Mouse (Mus musculus): Measurements from ENCODE around the gene Elf5. TPM values are rescaled to one million over a fixed set of nuclear protein-coding genes. Genes with fewer than 3 reads are reported as not detected.

Elf5 gene
- polyA plus RNA-seq, 1 experiment from 2014 or later, result 0.23 TPM

- no peak for DNase-seq (ENCODE audit: low spot score)
These were observed 21.3 kb downstream of the Elf5 start for GRCm38 (mm10) chr2:103432695-103433275.

GRCm38 (mm10) chr2:103435110-103435509, 23.6 kb downstream of the Elf5 start:
- no peak for DNase-seq (ENCODE audit: low spot score)

GRCm38 (mm10) chr2:103436534-103436933, 25.0 kb downstream of the Elf5 start:
- no peak for DNase-seq (ENCODE audit: low spot score)

- DNase-seq (ENCODE audit: low spot score), result no peak
These were observed 27.7 kb downstream of the Elf5 start for GRCm38 (mm10) chr2:103439071-103439622.

GRCm38 (mm10) chr2:103439710-103440109, 28.2 kb downstream of the Elf5 start:
- peak; percentile 78 for DNase-seq (ENCODE audit: low spot score)

- DNase-seq (ENCODE audit: low spot score), result peak; percentile 71
These were observed 34.3 kb downstream of the Elf5 start for GRCm38 (mm10) chr2:103445776-103446175.

- no peak for DNase-seq (ENCODE audit: low spot score)
These were observed 34.8 kb downstream of the Elf5 start for GRCm38 (mm10) chr2:103446326-103446725.

- no peak for DNase-seq (ENCODE audit: low spot score)
These were observed 37.6 kb downstream of the Elf5 start for GRCm38 (mm10) chr2:103448947-103449560.

- no peak for DNase-seq (ENCODE audit: low spot score)
These were observed 38.3 kb downstream of the Elf5 start for GRCm38 (mm10) chr2:103449813-103450212.

GRCm38 (mm10) chr2:103450267-103450666, 38.8 kb downstream of the Elf5 start:
- DNase-seq (ENCODE audit: low spot score), result no peak

- no peak for DNase-seq (ENCODE audit: low spot score)
These were observed 41.1 kb downstream of the Elf5 start for GRCm38 (mm10) chr2:103452550-103452949.

- DNase-seq (ENCODE audit: low spot score), result no peak
These were observed 44.3 kb downstream of the Elf5 start for GRCm38 (mm10) chr2:103455748-103456147.

GRCm38 (mm10) chr2:103456646-103457045, 45.2 kb downstream of the Elf5 start:
- DNase-seq (ENCODE audit: low spot score), result peak; percentile 86

GRCm38 (mm10) chr2:103457048-103457447, 45.6 kb downstream of the Elf5 start:
- no peak for DNase-seq (ENCODE audit: low spot score)

- no peak for DNase-seq (ENCODE audit: low spot score)
These were observed 46.1 kb downstream of the Elf5 start for GRCm38 (mm10) chr2:103457628-103458027.

- no peak for DNase-seq (ENCODE audit: low spot score)
These were observed 47.6 kb downstream of the Elf5 start for GRCm38 (mm10) chr2:103459069-103459468.

- DNase-seq (ENCODE audit: low spot score), result peak; percentile 19
These were observed 49.7 kb downstream of the Elf5 start for GRCm38 (mm10) chr2:103461210-103461609.

GRCm38 (mm10) chr2:103461743-103462142, 50.3 kb downstream of the Elf5 start:
- DNase-seq (ENCODE audit: low spot score), result peak; percentile 54

GRCm38 (mm10) chr2:103462746-103463145, 51.3 kb downstream of the Elf5 start:
- no peak for DNase-seq (ENCODE audit: low spot score)

- no peak for DNase-seq (ENCODE audit: low spot score)
These were observed 53.0 kb downstream of the Elf5 start for GRCm38 (mm10) chr2:103464524-103464923.

GRCm38 (mm10) chr2:103465429-103465828, 53.9 kb downstream of the Elf5 start:
- DNase-seq (ENCODE audit: low spot score), result no peak

- DNase-seq (ENCODE audit: low spot score), result no peak
These were observed 54.8 kb downstream of the Elf5 start for GRCm38 (mm10) chr2:103466272-103466671.

- no peak for DNase-seq (ENCODE audit: low spot score)
These were observed 55.6 kb downstream of the Elf5 start for GRCm38 (mm10) chr2:103466984-103467588.

Data from thymus, postnatal 0 days (tissue).